Mouse (Mus musculus): ENCODE measurements around the gene Dis3l2.
A peak's percentile ranks its signal among the peaks of the same experiment; 100 is the strongest.

Gene Dis3l2

DNA sequence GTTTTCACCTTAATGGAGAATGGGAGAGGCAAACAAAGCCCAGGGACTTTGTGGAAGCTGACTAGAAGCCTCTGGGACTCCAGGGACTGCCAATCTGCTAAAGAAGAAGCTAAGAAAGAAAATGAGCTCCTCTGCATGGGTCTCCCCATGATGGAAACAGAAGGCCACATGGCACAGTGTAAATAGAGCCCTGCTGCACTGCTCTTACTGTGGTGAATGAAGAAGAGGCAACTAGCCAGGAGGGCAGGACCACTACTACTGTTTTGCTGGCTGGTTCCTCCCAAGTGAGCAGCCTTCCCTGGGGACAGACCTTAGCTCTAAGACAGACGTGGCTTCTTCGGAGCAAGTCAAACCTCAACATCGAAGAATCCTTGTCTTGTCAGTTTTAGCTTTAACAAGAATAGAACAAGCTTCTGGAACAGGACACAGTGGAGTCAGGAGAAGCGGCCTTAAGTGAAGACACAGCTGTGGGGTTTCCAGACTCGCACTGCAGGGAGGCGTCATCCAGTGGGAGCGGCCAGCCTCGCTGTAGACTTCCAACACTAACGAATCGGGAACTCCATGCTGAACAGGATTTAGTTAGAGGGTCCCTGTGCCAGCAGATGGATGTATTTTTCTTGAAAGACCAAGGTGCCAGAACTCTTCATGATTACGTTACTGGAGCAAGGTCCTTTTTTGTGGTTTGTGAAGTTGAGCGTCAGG lies 307.2 kb downstream of the Dis3l2 start:
- no peak for DNase-seq (ENCODE audit: low spot score)

GRCm38 (mm10) chr1:87011718-87012117 lies 308.1 kb downstream of the Dis3l2 start:
- peak; percentile 80 for DNase-seq (ENCODE audit: low spot score)

DNA sequence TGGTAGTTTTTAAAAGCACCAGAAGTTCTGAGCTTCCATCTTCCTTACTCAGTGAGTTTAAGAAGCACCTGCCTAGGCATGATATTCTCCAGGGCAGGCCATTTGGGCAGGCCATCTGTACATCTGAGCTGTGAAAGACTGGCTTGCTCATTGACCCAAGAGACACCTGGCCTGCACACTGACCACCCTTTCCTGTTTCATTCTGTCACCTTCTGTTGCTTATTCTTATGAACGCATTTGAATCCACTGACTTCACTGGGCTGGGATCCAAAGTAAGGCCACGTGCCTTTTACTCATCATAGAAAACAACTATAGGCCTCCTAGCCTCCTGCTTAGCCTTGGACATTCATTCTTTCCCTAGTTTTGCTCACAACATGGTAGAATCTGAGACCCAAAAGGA lies 309.0 kb downstream of the Dis3l2 start:
- DNase-seq (ENCODE audit: low spot score) = no peak

- DNase-seq (ENCODE audit: low spot score) = no peak
Measured at GRCm38 (mm10) chr1:87020714-87021113, 317.1 kb downstream of the Dis3l2 start.

DNA sequence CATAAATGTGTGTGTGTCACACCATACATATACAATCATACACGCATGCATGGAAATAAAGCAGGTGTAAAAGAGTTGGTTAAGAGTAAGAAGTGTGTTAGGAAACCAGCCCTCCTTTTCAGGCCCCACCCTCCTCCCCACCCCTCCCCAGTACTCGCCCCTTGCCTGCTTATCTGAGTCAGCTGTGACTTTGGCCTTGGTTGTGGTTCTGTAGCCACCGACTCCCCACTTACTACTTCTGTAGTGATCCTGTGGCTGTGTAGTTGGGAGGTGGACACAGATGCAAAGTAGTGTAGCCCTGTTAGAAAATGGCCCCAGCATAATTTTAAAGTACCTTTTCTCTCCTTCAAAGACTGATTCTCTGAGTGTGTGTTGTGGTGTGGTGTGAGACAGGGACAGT lies 318.0 kb downstream of the Dis3l2 start:
- no peak for DNase-seq (ENCODE audit: low spot score)

DNA sequence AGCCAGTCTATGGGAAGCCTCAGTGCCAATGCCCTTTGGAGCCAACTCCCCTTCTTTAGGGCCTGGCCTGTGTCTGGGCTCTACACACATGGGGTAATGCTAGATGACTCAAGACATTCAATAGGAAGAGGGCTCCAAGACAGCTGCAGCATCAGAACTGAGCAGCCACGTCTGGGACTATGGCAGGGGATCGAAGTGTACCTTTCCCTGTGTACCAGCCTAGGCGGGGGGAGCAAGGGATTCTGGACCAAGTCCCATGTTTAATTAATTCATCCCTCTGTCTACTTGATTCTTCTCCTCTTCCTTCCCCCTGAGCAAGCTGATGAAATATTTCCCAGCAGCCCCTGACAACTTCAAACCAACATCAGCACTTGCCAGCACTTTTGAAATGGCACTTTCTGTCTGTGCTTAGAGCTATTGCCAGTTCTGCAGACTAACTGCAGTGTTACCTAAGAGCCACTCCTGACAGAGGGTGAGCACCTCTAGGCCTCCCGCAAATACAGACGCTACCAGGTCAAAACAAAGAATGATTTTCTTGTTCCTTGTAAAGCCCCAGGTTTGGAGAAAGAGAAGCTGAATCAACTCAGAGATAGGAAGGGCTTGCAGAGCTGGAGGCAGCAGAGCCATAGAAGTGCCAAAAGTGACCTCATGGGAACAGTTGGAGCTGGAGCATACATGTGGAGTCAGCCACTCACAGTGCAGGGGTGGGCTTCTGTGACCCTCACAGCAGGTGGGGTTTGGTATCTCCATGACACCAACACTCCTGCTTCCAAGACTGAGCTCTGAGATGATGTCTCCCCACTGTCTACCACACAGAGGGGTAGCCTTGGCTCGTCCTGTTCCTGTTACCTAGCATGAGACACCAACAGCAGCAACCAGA lies 319.9 kb downstream of the Dis3l2 start:
- peak; percentile 76 for DNase-seq (ENCODE audit: low spot score)

GRCm38 (mm10) chr1:87025021-87025420 lies 321.4 kb downstream of the Dis3l2 start:
- no peak for DNase-seq (ENCODE audit: low spot score)

- DNase-seq (ENCODE audit: low spot score) = peak; percentile 81
Measured at GRCm38 (mm10) chr1:87028786-87029185, 325.2 kb downstream of the Dis3l2 start.

DNA sequence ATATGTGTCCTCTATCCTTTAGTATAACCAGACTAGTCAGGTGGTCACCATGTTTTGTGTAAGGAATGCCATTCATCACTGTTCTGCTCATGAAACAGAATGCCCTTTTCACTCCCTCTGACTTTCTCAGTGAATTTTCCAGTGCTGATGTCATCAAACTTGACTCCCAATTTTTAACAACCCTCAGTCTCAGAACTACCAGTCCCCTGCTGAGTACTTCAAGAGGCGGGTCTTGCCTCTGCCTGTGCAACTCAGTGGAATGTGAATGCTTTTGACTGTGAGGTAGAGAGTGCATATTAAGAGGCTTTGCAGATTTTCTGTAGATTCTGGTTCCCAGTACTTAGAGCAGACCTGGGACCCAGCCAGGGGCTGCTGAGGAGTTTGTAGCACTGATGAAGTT lies 327.0 kb downstream of the Dis3l2 start:
- peak; percentile 32 for DNase-seq (ENCODE audit: low spot score)

DNA sequence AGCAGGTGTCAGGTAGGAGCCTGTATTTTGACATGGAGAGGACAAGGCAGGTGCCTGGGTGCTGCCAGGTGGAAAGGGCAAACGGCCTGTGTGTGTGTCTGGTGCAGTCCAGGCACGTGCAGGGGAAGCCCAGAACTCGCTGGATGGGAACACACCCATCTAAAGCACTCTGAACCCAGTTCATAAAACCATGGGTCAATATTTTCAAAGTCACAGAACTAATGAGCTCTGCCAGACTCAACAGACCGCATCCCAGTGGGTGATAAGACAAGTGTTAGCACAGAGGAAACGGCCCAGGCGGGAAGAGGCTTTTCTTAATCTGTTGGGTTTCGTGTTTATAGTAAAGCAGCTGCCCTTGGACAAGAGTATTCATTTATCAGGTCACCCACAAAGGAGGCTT lies 328.9 kb downstream of the Dis3l2 start:
- DNase-seq (ENCODE audit: low spot score) = no peak

- DNase-seq (ENCODE audit: low spot score) = peak; percentile 50
Measured at GRCm38 (mm10) chr1:87035532-87036161, 332.0 kb downstream of the Dis3l2 start.

GRCm38 (mm10) chr1:87036334-87036733 lies 332.7 kb downstream of the Dis3l2 start:
- no peak for DNase-seq (ENCODE audit: low spot score)

DNA sequence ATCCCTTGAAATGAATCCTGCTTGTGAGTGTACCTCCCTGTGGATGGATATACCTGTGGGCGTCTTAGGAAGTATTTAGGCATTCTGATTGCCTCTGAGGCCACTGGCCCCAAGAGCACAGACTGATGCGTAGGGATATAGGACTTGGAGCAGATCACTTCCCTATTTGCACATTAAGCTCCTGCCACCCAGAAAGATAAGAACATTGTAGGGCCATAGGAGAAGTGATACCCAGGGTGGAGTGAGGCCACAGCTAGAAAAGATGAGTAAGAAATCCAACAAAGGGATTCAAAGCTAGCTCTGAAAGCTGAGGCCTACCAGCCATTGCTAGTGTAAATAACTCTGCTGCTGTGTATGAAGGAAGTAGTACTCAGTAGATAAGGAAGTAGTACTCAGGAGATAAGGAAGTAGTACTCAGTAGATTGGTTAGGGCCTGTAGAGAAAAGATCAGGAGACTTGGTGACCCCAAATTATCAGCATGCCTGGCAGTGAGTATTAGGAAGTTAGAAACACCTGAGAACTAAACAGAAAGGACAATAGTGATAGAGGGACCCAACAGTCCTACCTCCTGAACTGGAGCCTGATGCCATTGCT lies 335.0 kb downstream of the Dis3l2 start:
- no peak for DNase-seq (ENCODE audit: low spot score)

GRCm38 (mm10) chr1:87041119-87041518 lies 337.5 kb downstream of the Dis3l2 start:
- DNase-seq (ENCODE audit: low spot score) = peak; percentile 59

DNA sequence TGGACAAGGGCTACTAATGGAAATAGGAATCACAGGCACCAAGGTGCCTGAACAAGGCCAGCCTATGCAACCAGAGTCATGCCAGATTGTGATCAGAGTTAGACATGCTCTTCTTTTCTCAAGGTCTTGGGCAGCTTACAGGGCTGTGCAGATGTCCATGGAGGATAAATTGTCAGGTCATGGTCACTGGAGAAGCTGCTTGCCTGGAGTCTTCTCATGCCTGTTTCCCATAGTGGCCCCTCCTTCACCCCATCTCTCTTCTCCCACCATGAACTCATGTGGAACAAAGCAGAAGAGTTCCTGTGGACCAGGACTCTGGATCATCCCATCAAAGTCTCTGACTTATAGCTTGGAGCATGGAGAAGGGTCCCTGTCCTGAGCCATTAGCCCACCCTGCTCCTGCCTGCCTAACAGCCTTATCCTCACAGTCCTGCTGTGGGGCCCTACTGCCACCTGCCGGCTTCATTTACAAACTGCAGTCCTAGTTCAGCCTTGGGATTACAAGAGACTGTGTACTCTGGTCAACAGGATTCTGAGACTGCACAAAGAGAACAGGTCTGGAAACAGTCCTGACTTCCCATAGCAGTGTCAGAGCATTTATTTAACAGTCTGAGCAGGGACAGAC lies 338.3 kb downstream of the Dis3l2 start:
- DNase-seq (ENCODE audit: low spot score) = peak; percentile 64

GRCm38 (mm10) chr1:87050072-87050471 lies 346.5 kb downstream of the Dis3l2 start:
- no peak for DNase-seq (ENCODE audit: low spot score)

DNA sequence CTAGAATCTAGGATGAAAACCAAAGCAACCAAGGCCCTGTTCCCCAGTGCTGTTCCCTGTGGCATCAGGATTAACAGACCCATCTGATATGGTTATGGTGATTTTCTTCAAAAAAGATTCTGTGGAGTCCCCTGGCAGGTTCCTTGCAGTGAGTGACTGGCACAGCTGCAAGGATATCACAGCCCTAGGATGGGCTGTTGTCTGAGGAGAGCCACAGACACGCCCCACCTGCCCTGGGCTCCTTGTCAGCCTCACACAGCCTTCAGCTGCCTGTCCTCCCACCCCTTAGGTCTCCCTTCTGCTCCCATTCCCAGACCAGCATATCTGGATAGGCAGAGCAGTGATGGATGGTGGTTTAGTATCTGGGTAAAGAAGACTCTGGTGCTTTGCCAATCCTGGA lies 347.1 kb downstream of the Dis3l2 start:
- no peak for DNase-seq (ENCODE audit: low spot score)

DNA sequence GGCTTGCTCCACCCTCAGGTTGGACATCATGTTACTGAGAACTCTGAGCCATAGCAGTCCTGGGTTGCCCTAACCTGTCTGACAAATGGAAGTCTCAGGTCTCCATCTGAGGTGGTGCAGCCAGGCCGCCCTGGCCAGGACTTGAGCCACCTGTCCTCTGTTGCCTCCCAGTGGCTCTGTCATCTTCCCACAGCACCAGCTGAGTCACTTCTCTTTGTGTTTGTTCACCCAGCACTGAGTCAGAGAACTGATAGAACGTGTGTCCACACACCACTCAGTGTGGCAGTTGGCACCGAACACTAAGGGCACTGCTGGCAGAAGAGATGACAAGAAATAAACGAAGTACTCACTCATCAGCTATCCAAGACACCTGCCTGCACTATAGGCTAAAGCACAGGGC lies 347.8 kb downstream of the Dis3l2 start:
- DNase-seq (ENCODE audit: low spot score) = no peak

GRCm38 (mm10) chr1:87057075-87057474 lies 353.5 kb downstream of the Dis3l2 start:
- no peak for DNase-seq (ENCODE audit: low spot score)

DNA sequence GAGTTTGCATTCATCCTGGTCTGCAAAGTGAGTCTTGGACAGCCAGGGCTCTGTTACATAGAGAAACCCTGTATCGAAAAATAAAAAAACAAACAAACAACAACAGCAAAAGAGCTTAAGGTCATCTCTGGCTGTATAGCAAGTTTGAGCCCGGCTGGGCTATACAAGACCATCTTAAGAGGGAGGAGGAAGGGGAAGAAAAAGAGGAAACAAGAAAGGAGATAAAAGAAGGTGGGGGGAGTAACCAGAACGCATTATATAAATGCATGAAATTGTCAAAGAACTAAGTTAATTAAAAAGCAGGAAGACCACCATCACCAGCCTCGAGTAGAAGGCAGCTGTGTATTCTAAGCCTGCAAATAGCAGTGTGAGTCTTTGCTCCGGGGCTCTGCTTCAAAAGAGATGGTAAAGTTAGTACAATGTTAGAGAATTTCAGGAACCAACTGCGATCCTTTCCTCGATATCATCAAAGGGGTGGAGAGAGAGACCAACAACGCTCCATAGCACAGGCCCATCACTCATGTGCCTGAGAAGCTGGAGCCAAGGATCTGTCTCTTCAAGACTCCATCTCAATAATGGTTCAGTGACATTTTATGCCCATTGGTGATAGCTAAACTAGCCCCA lies 355.5 kb downstream of the Dis3l2 start:
- DNase-seq (ENCODE audit: low spot score) = no peak

- no peak for DNase-seq (ENCODE audit: low spot score)
Measured at GRCm38 (mm10) chr1:87060913-87061312, 357.3 kb downstream of the Dis3l2 start.

- peak; percentile 30 for DNase-seq (ENCODE audit: low spot score)
Measured at GRCm38 (mm10) chr1:87070720-87071119, 367.1 kb downstream of the Dis3l2 start.

Measured in lung, postnatal 25 days (tissue).